Mouse (Mus musculus) spleen, adult 2 months (tissue): Measurements from ENCODE around the gene Krtap2-4. TPM values are rescaled to one million over a fixed set of nuclear protein-coding genes. Genes with fewer than 3 reads are reported as not detected.

Experiments used
- DNase-seq, 2 experiments: peaks; one replicate each; pipeline versions ENCODE4 v3.0.0 to v3.0.0-alpha.2; 2012 to 2021; ENCODE audit warnings: low spot score in 2 of 2, low read depth in 1 of 2
- H3K27ac ChIP-seq: fragments of 200-500 bp; 2 replicates; pipeline ENCODE4 v1.5.1; 2012; ENCODE audit warnings: low read length, inconsistent platforms; ENCODE audit not compliant: insufficient read depth
- H3K27me3 ChIP-seq: fragments of 200-500 bp; 2 replicates; pipeline ENCODE4 v1.6.1; 2012; ENCODE audit warnings: mild to moderate bottlenecking, moderate library complexity, low read length, inconsistent platforms; ENCODE audit not compliant: control insufficient read depth, insufficient read depth
- H3K36me3 ChIP-seq: fragments of 200-500 bp; 2 replicates; pipeline ENCODE4 v1.6.1; 2012; ENCODE audit warnings: mild to moderate bottlenecking, low read length, inconsistent platforms; ENCODE audit not compliant: control insufficient read depth, insufficient read depth
- H3K4me1 ChIP-seq: fragments of 200-500 bp; 2 replicates; pipeline ENCODE4 v1.6.1; 2011; ENCODE audit warnings: inconsistent platforms; ENCODE audit not compliant: control insufficient read depth, insufficient read depth, insufficient read length
- H3K4me3 ChIP-seq: fragments of 200-500 bp; 2 replicates; pipeline ENCODE4 v1.5.1; 2011; ENCODE audit warnings: mild to moderate bottlenecking, inconsistent platforms; ENCODE audit not compliant: insufficient read depth, insufficient read length; ENCODE audit errors: extremely low read depth
- CTCF ChIP-seq: fragments of 200-500 bp; IDR thresholded peaks from 2 replicates; pipeline ENCODE4 v1.5.1; 2011; ENCODE audit warnings: mild to moderate bottlenecking, inconsistent platforms; ENCODE audit not compliant: insufficient read depth, insufficient read length, insufficient replicate concordance; ENCODE audit errors: extremely low read depth
- POLR2A ChIP-seq: fragments of 200-500 bp; IDR thresholded peaks from 2 replicates; pipeline ENCODE4 v1.6.1; 2011; ENCODE audit warnings: low read depth, low read length, inconsistent platforms
- WGBS: fragments of 180-500 bp; shearing (Covaris S2); methylation state at CpG from one replicate; pipeline ENCODE4 v1.1.7; 2018; 5-methylcytosine and 5-hydroxymethylcytosine counted together
- polyA plus RNA-seq: library from polyadenylated mRNA; depleted of rRNA; stranded (reverse); fragments of >200 nt; gene quantifications from 2 replicates; pipeline ENCODE4 v1.2.3, GENCODE M21; 2012; rRNA removed

The Krtap2-4 gene
- polyA plus RNA-seq, 1 experiment = not detected

GRCm38 (mm10) chr11:99566530-99566929, 48.1 kb downstream of the Krtap2-4 start, which contains the start of gene Krtap3-1:
TSS of gene Krtap3-1 (minus strand) at chr11:99566630.
- H3K27ac ChIP-seq = no peak within 1 kb of the TSS
- H3K27me3 ChIP-seq = no peaks in the 10 kb centered on the region
- H3K4me3 ChIP-seq = no peak within 1 kb of the TSS
- no peaks in the 10 kb centered on the region for H3K4me1 ChIP-seq
- DNase-seq = no peak
- TF ChIP-seq CTCF = no peak
- no peak for TF ChIP-seq POLR2A
- H3K36me3 ChIP-seq = no peaks in the 10 kb centered on the region
- 90% methylated on average over 7 of the region's 7 CpGs for WGBS

Other genes with a start within 250 kb of the Krtap2-4 start
- not detected in 2 replicates for gene Krt28, start 239.9 kb downstream of the Krtap2-4 start, polyA plus RNA-seq
- gene Krt10, start 225.5 kb downstream of the Krtap2-4 start, polyA plus RNA-seq = 0.22 and 0.23 TPM in 2 replicates
- gene Krt12, start 192.6 kb downstream of the Krtap2-4 start, polyA plus RNA-seq = 0.05 TPM in 1 of 2 replicates, not detected in the other
- gene Krt20, start 176.7 kb downstream of the Krtap2-4 start, polyA plus RNA-seq = 0.16 TPM in 2 replicates
- 0.06 and 0.14 TPM in 2 replicates for gene Krt23, start 121.7 kb downstream of the Krtap2-4 start, polyA plus RNA-seq
- not detected in 2 replicates for gene Krt39, start 93.5 kb downstream of the Krtap2-4 start, polyA plus RNA-seq
- gene Krt40, start 71.7 kb downstream of the Krtap2-4 start, polyA plus RNA-seq = not detected in 2 replicates
- not detected in 2 replicates for gene Krtap3-3, start 64.0 kb downstream of the Krtap2-4 start, polyA plus RNA-seq
- not detected in 2 replicates for gene Krtap3-2, start 58.0 kb downstream of the Krtap2-4 start, polyA plus RNA-seq
- not detected in 2 replicates for gene Gm11939, start 55.4 kb downstream of the Krtap2-4 start, polyA plus RNA-seq
- gene Krtap3-1, start 48.2 kb downstream of the Krtap2-4 start, polyA plus RNA-seq = not detected in 2 replicates
- gene Krtap1-5, start 33.8 kb downstream of the Krtap2-4 start, polyA plus RNA-seq = not detected in 2 replicates
- gene Krtap1-4, start 31.2 kb downstream of the Krtap2-4 start, polyA plus RNA-seq = not detected in 2 replicates
- gene Krtap1-3, start 23.5 kb downstream of the Krtap2-4 start, polyA plus RNA-seq = not detected in 2 replicates
- gene Krtap9-3, start 16.7 kb downstream of the Krtap2-4 start, polyA plus RNA-seq = not detected in 2 replicates
- not detected in 2 replicates for gene Gm11938, start 11.5 kb downstream of the Krtap2-4 start, polyA plus RNA-seq
- gene Gm11937, start 4.7 kb downstream of the Krtap2-4 start, polyA plus RNA-seq = not detected in 2 replicates
- not detected in 2 replicates for gene Gm11562, start 5.6 kb upstream of the Krtap2-4 start, polyA plus RNA-seq
- gene Krtap4-1, start 13.4 kb upstream of the Krtap2-4 start, polyA plus RNA-seq = not detected in 2 replicates
- gene Krtap4-2, start 20.2 kb upstream of the Krtap2-4 start, polyA plus RNA-seq = not detected in 2 replicates
- gene Krtap4-7, start 29.2 kb upstream of the Krtap2-4 start, polyA plus RNA-seq = not detected in 2 replicates
- not detected in 2 replicates for gene Gm11555, start 35.4 kb upstream of the Krtap2-4 start, polyA plus RNA-seq
- not detected in 2 replicates for gene Gm11563, start 44.1 kb upstream of the Krtap2-4 start, polyA plus RNA-seq
- not detected in 2 replicates for gene Krtap4-6, start 51.1 kb upstream of the Krtap2-4 start, polyA plus RNA-seq
- gene Gm14190, start 75.9 kb upstream of the Krtap2-4 start, polyA plus RNA-seq = not detected in 2 replicates
- gene Gm14180, start 119.4 kb upstream of the Krtap2-4 start, polyA plus RNA-seq = not detected in 2 replicates
- gene Gm11595, start 158.1 kb upstream of the Krtap2-4 start, polyA plus RNA-seq = not detected in 2 replicates
- not detected in 2 replicates for gene Krtap4-8, start 165.9 kb upstream of the Krtap2-4 start, polyA plus RNA-seq
- not detected in 2 replicates for gene Krtap4-9, start 170.4 kb upstream of the Krtap2-4 start, polyA plus RNA-seq
- gene Gm11596, start 178.6 kb upstream of the Krtap2-4 start, polyA plus RNA-seq = not detected in 2 replicates
- gene Gm11569, start 184.1 kb upstream of the Krtap2-4 start, polyA plus RNA-seq = not detected in 2 replicates
- not detected in 2 replicates for gene Gm11554, start 189.6 kb upstream of the Krtap2-4 start, polyA plus RNA-seq
- not detected in 2 replicates for gene Krtap4-13, start 195.0 kb upstream of the Krtap2-4 start, polyA plus RNA-seq
- gene Gm11564, start 200.8 kb upstream of the Krtap2-4 start, polyA plus RNA-seq = not detected in 2 replicates
- gene 2300003K06Rik, start 223.2 kb upstream of the Krtap2-4 start, polyA plus RNA-seq = not detected in 2 replicates
- gene Krtap4-16, start 236.8 kb upstream of the Krtap2-4 start, polyA plus RNA-seq = not detected in 2 replicates
- not detected in 2 replicates for gene Gm11568, start 243.1 kb upstream of the Krtap2-4 start, polyA plus RNA-seq
- not detected in 2 replicates for gene Gm11559, start 249.6 kb upstream of the Krtap2-4 start, polyA plus RNA-seq